Mouse (Mus musculus): Measurements from ENCODE around the gene Chadl. TPM values are rescaled to one million over a fixed set of nuclear protein-coding genes. Genes with fewer than 3 reads are reported as not detected.
"Not testable (repeated sequence)": the region's sequence is repeated elsewhere in the genome, so short reads cannot be mapped to it uniquely, and the experiment has no call there.

Gene Chadl
- polyA plus RNA-seq (2016; fragmentation: Nextera tagmentation; extraction: Ambion mirVana), result 2.4 and 2.5 TPM in 2 replicates

- peaks cover 24% of the 10 kb centered on the region for H3K4me1 ChIP-seq
- H3K27me3 ChIP-seq (ENCODE audit: low read depth, poor library complexity, severe bottlenecking), result peaks cover 53% of the 10 kb centered on the region
- H3K9me3 ChIP-seq (replicated peaks), result no peaks in the 10 kb centered on the region
- no peak for DNase-seq (ENCODE audit: low spot score)
- no peak within 1 kb of the TSS for H3K27ac ChIP-seq (replicated peaks)
- no peak within 1 kb of the TSS for H3K4me3 ChIP-seq
- H3K36me3 ChIP-seq, result peaks cover 6% of the 10 kb centered on the region
- WGBS, result 58% methylated on average over 7 of the region's 7 CpGs
Observed at GRCm38 (mm10) chr15:81697175-81697574, at the start of gene Chadl. Gene Chadl, minus strand, starts transcription at chr15:81697287.

- DNase-seq (ENCODE audit: low spot score), result peak; percentile 81
- peak overlapping the region; percentile 81 for H3K4me3 ChIP-seq
- WGBS, result 1% methylated on average over 33 of the region's 33 CpGs
Observed at GRCm38 (mm10) chr15:81745601-81746114, 48.6 kb upstream of the Chadl start.

DNA sequence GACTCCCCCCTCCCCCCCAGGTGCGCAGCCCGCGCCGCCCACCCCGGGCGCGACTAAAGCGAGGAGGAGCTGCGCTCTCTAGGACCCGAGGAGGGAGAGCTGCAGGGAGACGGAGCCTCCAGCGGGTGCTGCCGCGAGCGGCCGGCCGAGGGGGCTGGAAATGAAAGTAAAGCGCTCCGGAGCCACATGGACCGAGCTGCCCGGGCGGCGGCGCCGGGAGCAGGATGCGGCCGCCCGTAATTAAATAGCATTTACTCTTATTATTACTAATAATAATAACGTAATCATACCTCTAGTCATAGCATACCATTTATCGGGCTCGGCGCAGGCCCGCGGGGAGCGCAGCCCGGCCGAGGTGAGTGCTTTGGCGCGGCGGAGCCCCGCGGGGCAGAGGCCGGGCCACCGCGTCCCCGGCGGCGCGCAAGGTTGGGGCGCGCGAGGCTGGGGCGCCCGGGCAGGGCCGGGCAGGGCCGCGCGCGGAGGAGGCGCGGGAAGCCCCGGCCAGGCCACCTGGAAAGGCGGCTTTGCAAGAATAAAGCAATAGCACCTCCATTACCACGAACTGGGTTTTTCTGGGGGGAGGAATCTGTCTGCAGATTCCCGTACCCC lies 48.0 kb upstream of the Chadl start, which contains the start of the genes Zc3h7b and Rangap1:
Gene Zc3h7b, plus strand, starts transcription at position 66 of the 609 bp plus-strand sequence.
Gene Rangap1, minus strand, starts transcription at position 539 of the 609 bp plus-strand sequence.
- peak within 1 kb of the TSS; percentile 81 for H3K4me3 ChIP-seq
- no peaks in the 10 kb centered on the region for H3K9me3 ChIP-seq (replicated peaks)
- H3K36me3 ChIP-seq, result peaks cover 10% of the 10 kb centered on the region; the same call in 1 of the 2 replicates
- under 1% methylated on average over 60 of the region's 65 CpGs for WGBS
- H3K27ac ChIP-seq (replicated peaks), result peak within 1 kb of the TSS; percentile 99
- no peaks in the 10 kb centered on the region for H3K27me3 ChIP-seq (ENCODE audit: low read depth, poor library complexity, severe bottlenecking)
- peaks cover 26% of the 10 kb centered on the region for H3K4me1 ChIP-seq
- DNase-seq (ENCODE audit: low spot score), result peak; percentile 80

More at GRCm38 (mm10) chr15:81745601-81746114, 48.6 kb upstream of the Chadl start:
- Histone ChIP-seq H3K27me3 (ENCODE audit: low read depth, poor library complexity, severe bottlenecking) (no peaks in the 10 kb centered on the region), H3K9me3 (replicated peaks) (no peaks in the 10 kb centered on the region), H3K27ac (replicated peaks) (peak overlapping the region; percentile 99), H3K36me3 (peaks cover 10% of the 10 kb centered on the region; the same call in 1 of the 2 replicates), H3K4me1 (peaks cover 32% of the 10 kb centered on the region)

GRCm38 (mm10) chr15:81742368-81742767 lies 45.3 kb upstream of the Chadl start:
- not testable (repeated sequence) for H3K27me3 ChIP-seq (ENCODE audit: low read depth, poor library complexity, severe bottlenecking); H3K36me3 ChIP-seq; DNase-seq (ENCODE audit: low spot score); H3K4me3 ChIP-seq; H3K27ac ChIP-seq (replicated peaks); H3K9me3 ChIP-seq (replicated peaks)
- peaks cover 18% of the 10 kb centered on the region for H3K4me1 ChIP-seq
- WGBS, result 37% methylated on average over 2 of the region's 2 CpGs

GRCm38 (mm10) chr15:81739924-81740323 lies 42.8 kb upstream of the Chadl start:
- Histone ChIP-seq H3K36me3 (no peaks in the 10 kb centered on the region), H3K9me3 (replicated peaks) (no peaks in the 10 kb centered on the region), H3K4me1 (peaks cover 7% of the 10 kb centered on the region), H3K27ac (replicated peaks) (no peak overlapping the region), H3K4me3 (no peak overlapping the region), H3K27me3 (ENCODE audit: low read depth, poor library complexity, severe bottlenecking) (no peaks in the 10 kb centered on the region)
- no peak for DNase-seq (ENCODE audit: low spot score)
- 18% methylated on average over 2 of the region's 2 CpGs for WGBS

DNA sequence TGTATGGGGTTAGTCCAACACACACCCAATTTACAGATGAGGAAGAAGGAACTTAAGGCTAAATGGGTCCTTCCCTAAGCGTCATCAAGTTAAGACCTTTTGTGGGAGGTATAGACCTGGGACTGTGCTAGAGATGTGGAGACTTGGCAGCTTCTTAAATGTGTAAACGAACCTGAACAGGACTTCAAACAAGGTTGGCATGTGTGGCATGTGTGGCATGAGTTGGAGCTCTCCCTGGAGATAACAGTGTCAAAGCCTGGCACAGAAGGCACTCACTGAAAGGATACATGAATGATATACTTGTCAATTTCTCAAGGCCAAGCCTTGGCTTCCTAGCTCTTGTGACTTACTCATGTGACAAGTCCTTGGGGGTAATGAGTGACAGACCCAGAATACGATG lies 42.2 kb upstream of the Chadl start:
- 80% methylated on average over 3 of the region's 3 CpGs for WGBS
- Histone ChIP-seq H3K4me3 (no peak overlapping the region), H3K4me1 (peaks cover 3% of the 10 kb centered on the region), H3K9me3 (replicated peaks) (no peaks in the 10 kb centered on the region), H3K36me3 (no peaks in the 10 kb centered on the region), H3K27me3 (ENCODE audit: low read depth, poor library complexity, severe bottlenecking) (no peaks in the 10 kb centered on the region), H3K27ac (replicated peaks) (no peak overlapping the region)
- no peak for DNase-seq (ENCODE audit: low spot score)

DNA sequence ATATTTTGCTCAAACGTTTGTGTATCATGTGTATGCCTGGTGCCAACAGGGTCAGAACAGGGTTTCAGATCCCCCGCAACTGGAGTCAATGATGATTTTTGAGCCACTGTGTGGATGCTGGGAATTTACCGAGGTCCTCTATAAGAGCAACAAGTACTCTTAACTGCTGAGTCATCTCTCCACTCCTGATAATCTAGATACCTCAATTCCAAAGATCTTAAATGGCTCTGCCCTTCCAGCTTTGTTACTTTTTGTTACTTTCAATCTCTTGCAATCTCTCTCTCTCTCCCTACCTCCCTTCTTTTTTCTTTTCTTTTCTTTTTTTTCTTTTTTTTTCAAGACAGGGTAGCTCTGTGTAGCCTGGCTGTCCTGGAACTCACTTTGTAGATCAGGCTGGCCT lies 38.0 kb upstream of the Chadl start:
- 70% methylated on average over 3 of the region's 3 CpGs for WGBS
- Histone ChIP-seq H3K4me1 (no peaks in the 10 kb centered on the region), H3K4me3 (no peak overlapping the region), H3K27ac (replicated peaks) (no peak overlapping the region), H3K27me3 (ENCODE audit: low read depth, poor library complexity, severe bottlenecking) (no peaks in the 10 kb centered on the region), H3K9me3 (replicated peaks) (no peaks in the 10 kb centered on the region), H3K36me3 (no peaks in the 10 kb centered on the region)
- no peak for DNase-seq (ENCODE audit: low spot score)

GRCm38 (mm10) chr15:81729792-81730635 lies 32.9 kb upstream of the Chadl start:
- peaks cover 26% of the 10 kb centered on the region for H3K4me1 ChIP-seq
- 5% methylated on average over 41 of the region's 41 CpGs for WGBS

GRCm38 (mm10) chr15:81729241-81729791 lies 32.2 kb upstream of the Chadl start:
- peak overlapping the region; percentile 94 for H3K27ac ChIP-seq (replicated peaks)
- peak; percentile 29 for DNase-seq (ENCODE audit: low spot score)
- peak overlapping the region; percentile 96 for H3K4me3 ChIP-seq
- H3K9me3 ChIP-seq (replicated peaks), result no peaks in the 10 kb centered on the region
- WGBS, result under 1% methylated on average over 49 of the region's 49 CpGs
- peaks cover 25% of the 10 kb centered on the region for H3K36me3 ChIP-seq
- H3K4me1 ChIP-seq, result peaks cover 26% of the 10 kb centered on the region
- H3K27me3 ChIP-seq (ENCODE audit: low read depth, poor library complexity, severe bottlenecking), result no peaks in the 10 kb centered on the region

More at GRCm38 (mm10) chr15:81729792-81730635, 32.9 kb upstream of the Chadl start:
- no peaks in the 10 kb centered on the region for H3K9me3 ChIP-seq (replicated peaks)
- peak overlapping the region; percentile 94 for H3K27ac ChIP-seq (replicated peaks)
- DNase-seq (ENCODE audit: low spot score), result peak; percentile 99
- peaks cover 18% of the 10 kb centered on the region for H3K36me3 ChIP-seq
- no peaks in the 10 kb centered on the region for H3K27me3 ChIP-seq (ENCODE audit: low read depth, poor library complexity, severe bottlenecking)
- peak overlapping the region; percentile 96 for H3K4me3 ChIP-seq

- Histone ChIP-seq H3K36me3 (peaks cover 59% of the 10 kb centered on the region), H3K27me3 (ENCODE audit: low read depth, poor library complexity, severe bottlenecking) (no peaks in the 10 kb centered on the region)
Observed at GRCm38 (mm10) chr15:81725965-81726364, 28.9 kb upstream of the Chadl start.

DNA sequence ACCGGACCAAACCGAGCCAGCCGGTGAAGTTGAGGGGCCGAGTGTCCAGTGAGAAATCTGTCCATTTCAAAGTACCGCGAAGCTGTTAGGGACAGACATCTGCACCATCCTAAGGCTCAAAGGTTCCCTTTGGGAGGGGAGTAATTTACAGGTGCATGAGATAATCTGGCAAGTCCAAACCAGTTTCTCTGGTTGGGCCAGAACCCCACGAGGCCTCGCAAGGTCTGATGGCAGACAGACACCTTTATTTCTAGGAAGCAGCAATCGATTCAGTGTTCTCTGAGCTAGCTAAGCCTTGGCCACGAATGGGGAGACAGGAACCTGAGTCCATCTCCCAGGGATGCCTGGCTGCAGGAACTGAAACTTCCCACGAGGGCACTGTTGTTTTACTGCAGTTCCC lies 26.6 kb upstream of the Chadl start:
- no peak for DNase-seq (ENCODE audit: low spot score)
- no peak overlapping the region for H3K4me3 ChIP-seq
- peaks cover 82% of the 10 kb centered on the region for H3K36me3 ChIP-seq
- H3K9me3 ChIP-seq (replicated peaks), result no peaks in the 10 kb centered on the region
- no peaks in the 10 kb centered on the region for H3K27me3 ChIP-seq (ENCODE audit: low read depth, poor library complexity, severe bottlenecking)
- 93% methylated on average over 11 of the region's 11 CpGs for WGBS
- peaks cover 24% of the 10 kb centered on the region for H3K4me1 ChIP-seq
- no peak overlapping the region for H3K27ac ChIP-seq (replicated peaks)

More at GRCm38 (mm10) chr15:81725965-81726364, 28.9 kb upstream of the Chadl start:
- WGBS, result over 99% methylated on average over 8 of the region's 8 CpGs
- no peak overlapping the region for H3K4me3 ChIP-seq
- no peak overlapping the region for H3K27ac ChIP-seq (replicated peaks)
- H3K4me1 ChIP-seq, result peaks cover 26% of the 10 kb centered on the region
- no peaks in the 10 kb centered on the region for H3K9me3 ChIP-seq (replicated peaks)
- no peak for DNase-seq (ENCODE audit: low spot score)

- Histone ChIP-seq H3K36me3 (peaks cover 95% of the 10 kb centered on the region), H3K4me1 (peaks cover 16% of the 10 kb centered on the region), H3K27ac (replicated peaks) (no peak overlapping the region), H3K27me3 (ENCODE audit: low read depth, poor library complexity, severe bottlenecking) (no peaks in the 10 kb centered on the region), H3K9me3 (replicated peaks) (no peaks in the 10 kb centered on the region), H3K4me3 (no peak overlapping the region)
- WGBS, result 97% methylated on average over 5 of the region's 5 CpGs
- DNase-seq (ENCODE audit: low spot score), result no peak
Observed at GRCm38 (mm10) chr15:81722361-81722760, 25.3 kb upstream of the Chadl start.

All from midbrain, embryonic 10.5 days (tissue).